Mouse (Mus musculus): ENCODE results near the gene Schip1.

DNA sequence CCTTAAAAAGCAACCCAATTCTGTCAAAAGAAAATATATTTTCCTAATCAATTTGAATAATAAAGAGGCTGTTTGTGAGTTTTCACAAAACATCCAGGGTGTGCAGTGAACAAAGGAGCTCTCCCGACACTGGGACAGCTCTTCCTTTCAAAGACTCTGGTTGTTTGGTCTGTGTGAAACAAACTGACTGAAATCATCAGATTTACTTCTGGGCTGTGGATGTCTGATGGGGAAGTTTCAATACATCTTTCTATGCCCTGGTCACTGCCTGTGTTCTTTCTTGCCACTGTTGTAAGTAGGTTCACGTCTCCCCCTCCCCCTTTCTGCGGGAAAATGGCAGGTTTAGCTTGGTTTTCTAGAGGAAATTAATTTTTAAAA lies 449.5 kb downstream of the Schip1 start:
- TF ChIP-seq CTCF (IDR thresholded peaks at IDR 0.05; ENCODE audit: insufficient read depth, low read length) (no peak), POLR2A (IDR thresholded peaks at IDR 0.05; ENCODE audit: borderline replicate concordance, extremely low read depth, low read depth, low read length) (no peak)

Data from lung, adult 2 months (tissue).